In genomic region chr5:99634010-99634541, GRCm38 (mm10) we compare ENCODE assay signal across 11 mouse cellular contexts.
DNase-seq lines count a peak whose midpoint lies in the region; ATAC-seq and TF ChIP-seq lines count a peak whose summit lies in the region.
"Had no signal": no experiment of that assay in that cellular context is flagged by ENCODE, and none has a peak within 500 bp of the region (broad histone marks: within the 10 kb centered on the region; RNA-seq: fewer than 3 reads in every experiment).

No protein-coding gene starts in this region.

- DNase-seq in forebrain, postnatal 0 days: no peak
- peak; percentile 35 for DNase-seq in liver
- no peak for DNase-seq in Patski (ENCODE audit: low read depth, low spot score)
- DNase-seq in lung, postnatal 10 days: peak; percentile 6
- DNase-seq in gastrocnemius, postnatal 14 days: no peak
- no peak for DNase-seq in adrenal gland, adult 8-10 months
- DNase-seq: right cerebral cortex, adult 18-20 months had no signal

- H3K4me2 ChIP-seq in forebrain, postnatal 0 days (ENCODE audit: low read depth): no peak overlapping the region
- no peak overlapping the region for H3K4me2 ChIP-seq in forebrain, embryonic 15.5 days (replicated peaks)
- no peak overlapping the region for H3K4me2 ChIP-seq in liver, embryonic 12.5 days
- H3K4me2 ChIP-seq: midbrain, embryonic 15.5 days had no signal

- H3K27me3 ChIP-seq in forebrain, postnatal 0 days (ENCODE audit: insufficient read depth, low read length): no peaks in the 10 kb centered on the region
- no peaks in the 10 kb centered on the region for H3K27me3 ChIP-seq in forebrain, embryonic 15.5 days
- H3K27me3 ChIP-seq in liver, embryonic 12.5 days (replicated peaks): no peaks in the 10 kb centered on the region
- peaks cover under 1% of the 10 kb centered on the region for H3K27me3 ChIP-seq in Patski
- H3K27me3 ChIP-seq: midbrain, embryonic 15.5 days had no signal

- CTCF ChIA-PET in Patski (lab: Charles Lee): no interaction called here

- H3K36me3 ChIP-seq in forebrain, postnatal 0 days (ENCODE audit: insufficient read depth): no peaks in the 10 kb centered on the region
- no peaks in the 10 kb centered on the region for H3K36me3 ChIP-seq in forebrain, embryonic 15.5 days
- H3K36me3 ChIP-seq in liver, embryonic 12.5 days: no peaks in the 10 kb centered on the region
- H3K36me3 ChIP-seq: midbrain, embryonic 15.5 days had no signal

- 77% methylated on average over 8 of the region's 8 CpGs for WGBS in forebrain, postnatal 0 days
- 76% methylated on average over 8 of the region's 8 CpGs for whole genome bisulfite sequencing in forebrain, embryonic 15.5 days
- WGBS in liver, embryonic 12.5 days (ENCODE audit: insufficient replicate concordance): 73% methylated on average over 8 of the region's 8 CpGs

- ATAC-seq in forebrain, postnatal 0 days: no peak
- no peak for ATAC-seq in forebrain, embryonic 15.5 days (replicated peaks)
- ATAC-seq in liver, embryonic 12.5 days: no peak
- ATAC-seq in Patski: no peak
- ATAC-seq: inflammation-experienced regulatory T-cells, adult 6 months; midbrain, embryonic 15.5 days had no signal

- peak; percentile 35 for TF ChIP-seq CTCF in forebrain, postnatal 0 days (IDR thresholded peaks at IDR 0.05; ENCODE audit: low read depth)
- peak; percentile 40 for TF ChIP-seq CTCF in Patski (IDR thresholded peaks at IDR 0.05)

- H3K27ac ChIP-seq in forebrain, postnatal 0 days (ENCODE audit: low read depth, low read length): no peak overlapping the region
- no peak overlapping the region for H3K27ac ChIP-seq in forebrain, embryonic 15.5 days (replicated peaks)
- H3K27ac ChIP-seq in liver, embryonic 12.5 days: no peak overlapping the region; the same call in 1 of the 2 replicates
- H3K27ac ChIP-seq: midbrain, embryonic 15.5 days had no signal

- H3K4me3 ChIP-seq in forebrain, postnatal 0 days (ENCODE audit: low read depth, low read length): no peak overlapping the region
- H3K4me3 ChIP-seq in forebrain, embryonic 15.5 days: no peak overlapping the region
- H3K4me3 ChIP-seq in liver, embryonic 12.5 days: no peak overlapping the region
- H3K4me3 ChIP-seq: midbrain, embryonic 15.5 days had no signal

- intact Hi-C loops in gastrocnemius, postnatal 14 days (cut with DNase I; ENCODE audit: low total_unique reads): no loop called here

- in situ Hi-C loops in Patski (cut with MboI; ENCODE audit: low pct_unique_long_range_greater_than_20kb): no loop called here

- POLR2A ChIA-PET in Patski (lab: Charles Lee): no interaction called here

- no peaks in the 10 kb centered on the region for H3K4me1 ChIP-seq in forebrain, postnatal 0 days (ENCODE audit: insufficient read depth)
- H3K4me1 ChIP-seq in forebrain, embryonic 15.5 days: no peaks in the 10 kb centered on the region
- peaks cover 45% of the 10 kb centered on the region for H3K4me1 ChIP-seq in liver, embryonic 12.5 days
- H3K4me1 ChIP-seq: midbrain, embryonic 15.5 days had no signal

- H3K9me3 ChIP-seq in forebrain, postnatal 0 days (ENCODE audit: low read length): no peaks in the 10 kb centered on the region
- no peaks in the 10 kb centered on the region for H3K9me3 ChIP-seq in forebrain, embryonic 15.5 days
- no peaks in the 10 kb centered on the region for H3K9me3 ChIP-seq in liver, embryonic 12.5 days (replicated peaks)
- H3K9me3 ChIP-seq: midbrain, embryonic 15.5 days had no signal

- no peak overlapping the region for H3K9ac ChIP-seq in forebrain, postnatal 0 days
- H3K9ac ChIP-seq in forebrain, embryonic 15.5 days (replicated peaks): no peak overlapping the region
- no peak overlapping the region for H3K9ac ChIP-seq in liver, embryonic 12.5 days
- H3K9ac ChIP-seq: midbrain, embryonic 15.5 days had no signal

Comparison
In these comparisons a context has a peak if more than half of its experiments do, and no peak if none do; other contexts are left out.
1. DNase-seq: peak in liver (single experiment) and lung, postnatal 10 days (single experiment); none in forebrain, postnatal 0 days (single experiment), Patski (single experiment), gastrocnemius, postnatal 14 days (single experiment) and adrenal gland, adult 8-10 months (single experiment).